Mouse (Mus musculus) CH12.LX (cell line): Measurements from ENCODE around the gene Prrt2.

Experiments used
- CTCF ChIP-seq, 2 experiments: IDR thresholded peaks in 1 of 2; conservative IDR thresholded peaks in 1 of 2; 2 replicates each; pipeline ENCODE4 v1.5.1; 2011 to 2012; ENCODE audit warnings: low read depth in 2 of 2, low read length in 2 of 2, improper control_type of control experiment in 1 of 2, inconsistent platforms in 1 of 2, mild to moderate bottlenecking in 1 of 2, moderate library complexity in 1 of 2
- EP300 ChIP-seq: IDR thresholded peaks from 2 replicates; pipeline ENCODE4 v1.6.1; 2011; ENCODE audit warnings: low read length, improper control_type of control experiment
- MXI1 ChIP-seq: IDR thresholded peaks from 2 replicates; pipeline ENCODE4 v1.6.1; 2011; ENCODE audit warnings: mild to moderate bottlenecking, low read depth, low read length, improper control_type of control experiment
- PAX5 ChIP-seq: IDR thresholded peaks from 2 replicates; pipeline ENCODE4 v1.6.1; 2012; ENCODE audit warnings: low read length, inconsistent platforms, mixed read lengths

DNA sequence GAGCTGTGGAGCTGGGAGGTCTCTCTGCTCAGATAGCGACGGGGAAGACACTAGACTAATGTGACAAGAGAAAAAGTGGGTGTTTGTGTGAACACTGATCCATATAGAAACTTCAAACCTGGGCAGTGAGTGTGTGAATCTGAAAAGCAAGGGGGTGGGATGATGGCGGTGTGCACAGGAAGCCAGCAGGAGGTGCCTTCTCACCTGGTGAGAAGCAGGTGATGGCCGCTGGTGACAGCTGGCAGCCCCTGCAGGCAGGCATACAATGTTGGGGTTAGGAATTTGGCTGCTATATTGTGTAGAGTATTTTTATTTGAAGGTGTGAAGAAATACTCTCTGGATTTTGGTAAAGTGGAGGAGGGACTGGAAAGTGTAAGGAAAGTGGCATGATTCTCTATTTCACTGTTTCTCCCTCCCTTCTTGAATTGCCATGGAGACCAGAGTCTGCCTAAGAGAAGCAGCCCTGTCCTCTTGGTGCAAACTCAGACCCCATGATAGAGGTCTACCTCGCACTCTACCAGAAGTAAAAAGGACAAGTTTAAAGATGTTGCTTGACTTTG is 34.1 kb upstream of the Prrt2 start:
- TF ChIP-seq PAX5 = no peak
- TF ChIP-seq CTCF (conservative IDR thresholded peaks at IDR 0.05 in 1 of 2, IDR thresholded peaks at IDR 0.05 in 1 of 2; ENCODE audit: low read depth in 2 of 2, low read length in 2 of 2) = no peak
- TF ChIP-seq MXI1 = no peak
- no peak for TF ChIP-seq EP300
